Comparison of ENCODE assay signal across 12 mouse cellular contexts in genomic region chr1:158192841-158193551, GRCm38 (mm10).
DNase-seq lines count a peak whose midpoint lies in the region; ATAC-seq lines count a peak whose summit lies in the region.
"Had no signal": no experiment of that assay in that cellular context is flagged by ENCODE, and none has a peak within 500 bp of the region (broad histone marks: within the 10 kb centered on the region; RNA-seq: fewer than 3 reads in every experiment).

No protein-coding gene starts in this region.

- H3K4me2 ChIP-seq in hindbrain, embryonic 16.5 days (ENCODE audit: low read length) = no peak overlapping the region
- H3K4me2 ChIP-seq in hindbrain, embryonic 13.5 days = no peak overlapping the region
- no peak overlapping the region for H3K4me2 ChIP-seq in midbrain, embryonic 14.5 days (ENCODE audit: low read length)
- H3K4me2 ChIP-seq: heart, embryonic 11.5 days; lung, embryonic 14.5 days had no signal

- H3K4me3 ChIP-seq in hindbrain, embryonic 16.5 days (ENCODE audit: low read length) = no peak overlapping the region
- no peak overlapping the region for H3K4me3 ChIP-seq in hindbrain, embryonic 13.5 days
- no peak overlapping the region for H3K4me3 ChIP-seq in midbrain, embryonic 14.5 days (replicated peaks; ENCODE audit: low read depth, low read length)

- H3K36me3 ChIP-seq in hindbrain, embryonic 16.5 days (ENCODE audit: control insufficient read depth, insufficient read depth, low read length) = no peaks in the 10 kb centered on the region
- H3K36me3 ChIP-seq in hindbrain, embryonic 13.5 days = no peaks in the 10 kb centered on the region
- H3K36me3 ChIP-seq in midbrain, embryonic 14.5 days (ENCODE audit: control insufficient read depth, insufficient read depth, low read length) = no peaks in the 10 kb centered on the region

- WGBS in hindbrain, embryonic 16.5 days = 50% methylated on average over 12 of the region's 12 CpGs
- 54% methylated on average over 12 of the region's 12 CpGs for WGBS in hindbrain, embryonic 13.5 days
- WGBS in midbrain, embryonic 14.5 days = 43% methylated on average over 12 of the region's 12 CpGs

- DNase-seq in embryo, embryonic 10.5 days (ENCODE audit: low spot score) = peak; percentile 42
- peak; percentile 54 to 76 for DNase-seq in frontal cortex, postnatal 36 days (ENCODE audit: low spot score in 2 of 2)
- DNase-seq in midbrain, embryonic 14.5 days = peak; percentile 60
- DNase-seq in heart, postnatal 10 days = no peak
- DNase-seq: lung, embryonic 14.5 days had no signal

- no peaks in the 10 kb centered on the region for H3K27me3 ChIP-seq in hindbrain, embryonic 16.5 days (replicated peaks; ENCODE audit: control insufficient read depth, insufficient read depth, low read length)
- H3K27me3 ChIP-seq in hindbrain, embryonic 13.5 days = no peaks in the 10 kb centered on the region
- H3K27me3 ChIP-seq in midbrain, embryonic 14.5 days (ENCODE audit: control insufficient read depth, insufficient read depth, low read length) = no peaks in the 10 kb centered on the region

- no peak overlapping the region for H3K27ac ChIP-seq in hindbrain, embryonic 16.5 days (ENCODE audit: low read depth, low read length)
- H3K27ac ChIP-seq in hindbrain, embryonic 13.5 days = no peak overlapping the region
- 0 out of 2 replicates have a peak overlapping the region, but pooled peaks have one; percentile 8 for H3K27ac ChIP-seq in midbrain, embryonic 14.5 days (replicated peaks; ENCODE audit: low read depth, low read length)

- no peaks in the 10 kb centered on the region; the same call in 1 of the 2 replicates for H3K4me1 ChIP-seq in hindbrain, embryonic 16.5 days (ENCODE audit: control insufficient read depth, insufficient read depth, low read depth, low read length)
- H3K4me1 ChIP-seq in hindbrain, embryonic 13.5 days (replicated peaks) = peaks cover 14% of the 10 kb centered on the region
- 0 out of 2 replicates have a peak, but pooled peaks cover 9% of the 10 kb centered on the region for H3K4me1 ChIP-seq in midbrain, embryonic 14.5 days (ENCODE audit: control insufficient read depth, insufficient read depth, low read length)

- no peak overlapping the region for H3K9ac ChIP-seq in hindbrain, embryonic 16.5 days (ENCODE audit: low read depth, low read length)
- no peak overlapping the region for H3K9ac ChIP-seq in hindbrain, embryonic 13.5 days
- no peak overlapping the region for H3K9ac ChIP-seq in midbrain, embryonic 14.5 days (replicated peaks; ENCODE audit: low read length)
- H3K9ac ChIP-seq: lung, embryonic 14.5 days had no signal

- intact Hi-C loops in heart, postnatal 10 days (cut with DNase I) = no loop called here

- ATAC-seq in hindbrain, embryonic 16.5 days = peak; percentile 37; the same call in 1 of the 2 replicates
- no peak for ATAC-seq in hindbrain, embryonic 13.5 days (ENCODE audit: low FRiP score)
- ATAC-seq in midbrain, embryonic 14.5 days (ENCODE audit: low FRiP score, low TSS enrichment) = peak; percentile 67; the same call in 1 of the 2 replicates
- no peak for ATAC-seq in monocyte, adult 5-6 weeks (replicated peaks; ENCODE audit: insufficient number of reproducible peaks, low FRiP score, low TSS enrichment, poor library complexity, severe bottlenecking)
- no peak; the same call in 1 of the 2 replicates for ATAC-seq in cerebellum, adult (ENCODE audit: insufficient number of reproducible peaks, low FRiP score, low TSS enrichment)
- ATAC-seq: activated CD4-positive, CD25-positive, alpha-beta regulatory T cell, adult 4 months; intestine, postnatal 0 days had no signal

- no peaks in the 10 kb centered on the region for H3K9me3 ChIP-seq in hindbrain, embryonic 16.5 days (ENCODE audit: control insufficient read depth, low read length)
- H3K9me3 ChIP-seq in hindbrain, embryonic 13.5 days = no peaks in the 10 kb centered on the region
- H3K9me3 ChIP-seq in midbrain, embryonic 14.5 days (ENCODE audit: control insufficient read depth, low read length) = no peaks in the 10 kb centered on the region

Comparison
In these comparisons a context has a peak if more than half of its experiments do, and no peak if none do; other contexts are left out.
1. ATAC-seq: peak in hindbrain, embryonic 16.5 days (single experiment) and midbrain, embryonic 14.5 days (single experiment); none in hindbrain, embryonic 13.5 days (single experiment), monocyte, adult 5-6 weeks (single experiment) and cerebellum, adult (single experiment).
2. DNase-seq: peak in embryo, embryonic 10.5 days (single experiment), frontal cortex, postnatal 36 days (2 of 2) and midbrain, embryonic 14.5 days (single experiment); none in heart, postnatal 10 days (0 of 2).